Comparison of ENCODE assay signal across 7 mouse cellular contexts in genomic region chr17:79115248-79115647, GRCm38 (mm10).
DNase-seq lines count a peak whose midpoint lies in the region; ATAC-seq and TF ChIP-seq lines count a peak whose summit lies in the region.
"Not testable (repeated sequence)": the region's sequence is repeated elsewhere in the genome, so short reads cannot be mapped to it uniquely, and the experiment has no call there.

No protein-coding gene starts in this region.

- not testable (repeated sequence) for H3K4me3 ChIP-seq in ES-Bruce4 (ENCODE audit: low read depth, low read length); heart, postnatal 0 days (ENCODE audit: low read depth, low read length); lung, postnatal 0 days (ENCODE audit: low read depth, low read length); stomach, postnatal 0 days (ENCODE audit: low read depth, low read length)

- not testable (repeated sequence) for H3K4me1 ChIP-seq in ES-Bruce4 (ENCODE audit: control insufficient read depth, insufficient read depth, low read length); heart, postnatal 0 days (ENCODE audit: control insufficient read depth, insufficient read depth); lung, postnatal 0 days (ENCODE audit: insufficient read depth, low read depth, low read length); stomach, postnatal 0 days (replicated peaks; ENCODE audit: control insufficient read depth, insufficient read depth)

- H3K4me2 ChIP-seq in heart, postnatal 0 days (ENCODE audit: low read depth, low read length); lung, postnatal 0 days (replicated peaks; ENCODE audit: low read depth, low read length); stomach, postnatal 0 days (replicated peaks; ENCODE audit: low read depth): not testable (repeated sequence)

- peak; percentile 59; the same call in 1 of the 2 replicates for TF ChIP-seq EP300 in ES-Bruce4 (IDR thresholded peaks at IDR 0.05; ENCODE audit: insufficient read depth, low read depth, low read length)
- TF ChIP-seq EP300 in heart, postnatal 0 days (IDR thresholded peaks at IDR 0.05; ENCODE audit: low read depth); lung, postnatal 0 days (IDR thresholded peaks at IDR 0.05); stomach, postnatal 0 days (optimal IDR thresholded peaks at IDR 0.05): not testable (repeated sequence)

- H3K9me3 ChIP-seq in ES-Bruce4 (replicated peaks; ENCODE audit: control insufficient read depth, insufficient read depth, low read length, poor library complexity, severe bottlenecking); heart, postnatal 0 days (replicated peaks; ENCODE audit: control insufficient read depth, low read length); lung, postnatal 0 days (ENCODE audit: low read length); stomach, postnatal 0 days (ENCODE audit: control insufficient read depth, low read length): not testable (repeated sequence)

- not testable (repeated sequence) for H3K36me3 ChIP-seq in ES-Bruce4 (ENCODE audit: control insufficient read depth, insufficient read depth, low read length, poor library complexity, severe bottlenecking); heart, postnatal 0 days (replicated peaks; ENCODE audit: control insufficient read depth, insufficient read depth, low read length); lung, postnatal 0 days (ENCODE audit: insufficient read depth, low read length); stomach, postnatal 0 days (ENCODE audit: control insufficient read depth, insufficient read depth, low read length)

- peak; percentile 48 for DNase-seq in 3134 (ENCODE audit: extremely low read depth, insufficient read length, low spot score)
- not testable (repeated sequence) for DNase-seq in heart, postnatal 0 days (ENCODE audit: low spot score); lung, postnatal 0 days (ENCODE audit: low spot score)
- peak; percentile 3 for DNase-seq in large intestine, adult 2 months (ENCODE audit: low read depth, low spot score)
- DNase-seq in stomach, postnatal 0 days (ENCODE audit: low spot score), result peak; percentile 42

- H3K9ac ChIP-seq in ES-Bruce4 (ENCODE audit: low read depth, poor library complexity, severe bottlenecking); heart, postnatal 0 days (replicated peaks; ENCODE audit: low read depth, low read length); lung, postnatal 0 days (replicated peaks; ENCODE audit: low read depth); stomach, postnatal 0 days (ENCODE audit: low read length): not testable (repeated sequence)

- H3K27ac ChIP-seq in ES-Bruce4 (ENCODE audit: insufficient read depth, low read length); heart, postnatal 0 days (ENCODE audit: low read depth); lung, postnatal 0 days (ENCODE audit: low read length); stomach, postnatal 0 days (replicated peaks): not testable (repeated sequence)

- not testable (repeated sequence) for H3K27me3 ChIP-seq in ES-Bruce4 (ENCODE audit: control insufficient read depth, insufficient read depth, low read length, poor library complexity, severe bottlenecking); heart, postnatal 0 days (ENCODE audit: control insufficient read depth, insufficient read depth, low read length); lung, postnatal 0 days (replicated peaks; ENCODE audit: insufficient read depth, low read length); stomach, postnatal 0 days (ENCODE audit: control insufficient read depth, insufficient read depth, low read length)

- ATAC-seq in common myeloid progenitor, adult 5-6 weeks (replicated peaks; ENCODE audit: low read depth, poor library complexity, severe bottlenecking), result 0 out of 2 replicates have a peak, but pooled peaks have one; percentile 52
- ATAC-seq in heart, postnatal 0 days (ENCODE audit: insufficient read depth, low read depth); lung, postnatal 0 days; stomach, postnatal 0 days (ENCODE audit: low FRiP score, low TSS enrichment): not testable (repeated sequence)

- WGBS in heart, postnatal 0 days, result 47% methylated on average over 9 of the region's 9 CpGs
- WGBS in large intestine, adult 2 months, result 26% methylated on average over 9 of the region's 9 CpGs
- WGBS in lung, postnatal 0 days, result 51% methylated on average over 9 of the region's 9 CpGs
- whole genome bisulfite sequencing in stomach, postnatal 0 days, result 53% methylated on average over 9 of the region's 9 CpGs

- not testable (repeated sequence) for TF ChIP-seq CTCF in ES-Bruce4 (IDR thresholded peaks at IDR 0.05; ENCODE audit: low read depth, low read length)
- peak; percentile 22 for TF ChIP-seq CTCF in heart, postnatal 0 days (IDR thresholded peaks at IDR 0.05; ENCODE audit: low read depth)
- TF ChIP-seq CTCF in lung, postnatal 0 days (IDR thresholded peaks at IDR 0.05), result peak; percentile 29; the same call in 1 of the 2 replicates
- peak; percentile 52 for TF ChIP-seq CTCF in stomach, postnatal 0 days (IDR thresholded peaks at IDR 0.05; ENCODE audit: low read depth)

- TF ChIP-seq POLR2A in ES-Bruce4 (IDR thresholded peaks at IDR 0.05; ENCODE audit: insufficient read depth, low read length), result not testable (repeated sequence)
